Mouse (Mus musculus) intestine, postnatal 0 days (tissue): ENCODE results near the gene Btbd35f17. TPM values are rescaled to one million over a fixed set of nuclear protein-coding genes. Genes with fewer than 3 reads are reported as not detected.
"Not testable (repeated sequence)": the region's sequence is repeated elsewhere in the genome, so short reads cannot be mapped to it uniquely, and the experiment has no call there.

Source experiments
- ATAC-seq: fragments of 200-750 bp; cut with Nextera tagmentation; 2 replicates; pipeline ENCODE4 v1.8.0; 2017; ENCODE audit warnings: mild to moderate bottlenecking, moderate TSS enrichment, moderate library complexity
- H3K27ac ChIP-seq: fragments of 300-500 bp; sonication (generic); 2 replicates; pipeline ENCODE4 v1.5.1; 2014; ENCODE audit warnings: mild to moderate bottlenecking, low read depth, low read length, moderate library complexity
- H3K27me3 ChIP-seq: fragments of 300-500 bp; sonication (generic); replicated peaks from 2 replicates; pipeline ENCODE4 v1.6.1; 2014; ENCODE audit warnings: low read length, mixed read lengths; ENCODE audit not compliant: control insufficient read depth, insufficient read depth
- H3K36me3 ChIP-seq: fragments of 300-500 bp; sonication (generic); 2 replicates; pipeline ENCODE4 v1.6.1; 2014; ENCODE audit warnings: mild to moderate bottlenecking, moderate library complexity; ENCODE audit not compliant: control insufficient read depth, insufficient read depth
- H3K4me1 ChIP-seq: fragments of 300-500 bp; sonication (generic); replicated peaks from 2 replicates; pipeline ENCODE4 v1.6.1; 2014; ENCODE audit warnings: antibody characterized with exemption, low read length, mixed read lengths; ENCODE audit not compliant: control insufficient read depth, insufficient read depth
- H3K4me2 ChIP-seq: fragments of 300-500 bp; sonication (generic); replicated peaks from 2 replicates; pipeline ENCODE4 v1.6.1; 2014; ENCODE audit warnings: low read depth, mild to moderate bottlenecking, moderate library complexity
- H3K4me3 ChIP-seq: fragments of 300-500 bp; sonication (generic); 2 replicates; pipeline ENCODE4 v1.5.1; 2014; ENCODE audit warnings: low read depth, low read length
- H3K9ac ChIP-seq: fragments of 300-500 bp; sonication (generic); 2 replicates; pipeline ENCODE4 v1.6.1; 2014; ENCODE audit warnings: mild to moderate bottlenecking, low read depth, low read length
- H3K9me3 ChIP-seq: fragments of 300-500 bp; sonication (generic); 2 replicates; pipeline ENCODE4 v1.6.1; 2016; ENCODE audit warnings: mixed run types; ENCODE audit not compliant: control insufficient read depth
- WGBS: fragments of 180-500 bp; shearing (Covaris S2); extraction: QIAGEN DNeasy Blood & Tissue Kit; methylation state at CpG from one replicate; pipeline ENCODE4 v1.1.7; 2014; 5-methylcytosine and 5-hydroxymethylcytosine counted together
- polyA plus RNA-seq: library from polyadenylated mRNA; unstranded; fragments of >200 nt; fragmentation: Nextera tagmentation; extraction: Ambion mirVana; gene quantifications from 2 replicates; pipeline ENCODE4 v1.2.1, GENCODE M21; 2015

Btbd35f17 gene
- polyA plus RNA-seq = not detected in 2 replicates

- H3K27me3 ChIP-seq, ATAC-seq, H3K4me2 ChIP-seq: not testable (repeated sequence)
These were observed at the start of gene Btbd35f17 for GRCm38 (mm10) chrX:4370336-4370735. TSS of gene Btbd35f17 (plus strand) at chrX:4370636.

More at GRCm38 (mm10) chrX:4370336-4370735, at the start of gene Btbd35f17:
- H3K36me3 ChIP-seq, H3K4me3 ChIP-seq, H3K9me3 ChIP-seq, H3K9ac ChIP-seq, H3K27ac ChIP-seq, H3K4me1 ChIP-seq: not testable (repeated sequence)
- WGBS = 88% methylated on average over 1 of the region's 4 CpGs

Other genes with a start within 250 kb of the Btbd35f17 start
- not detected in 2 replicates for gene Btbd35f28, start 174.1 kb upstream of the Btbd35f17 start, polyA plus RNA-seq
- not detected in 2 replicates for gene Btbd35f20, start 79.4 kb upstream of the Btbd35f17 start, polyA plus RNA-seq